ENCODE assay signal across 34 mouse cellular contexts in genomic region chr6:80186791-80187190, GRCm38 (mm10).
"Had no signal": no experiment of that assay in that cellular context is flagged by ENCODE, and none has a peak within 500 bp of the region (broad histone marks: within the 10 kb centered on the region; RNA-seq: fewer than 3 reads in every experiment).

No protein-coding gene starts in this region.

- H3K4me2 ChIP-seq: heart, embryonic 11.5 days; heart, embryonic 12.5 days; heart, embryonic 13.5 days; heart, embryonic 15.5 days; hindbrain, embryonic 12.5 days; hindbrain, embryonic 13.5 days; hindbrain, embryonic 14.5 days; hindbrain, embryonic 15.5 days; intestine, embryonic 15.5 days; kidney, embryonic 15.5 days had no signal

- H3K9ac ChIP-seq: heart, embryonic 12.5 days; heart, embryonic 13.5 days; heart, embryonic 15.5 days; hindbrain, embryonic 12.5 days; hindbrain, embryonic 13.5 days; hindbrain, embryonic 14.5 days; hindbrain, embryonic 15.5 days; intestine, embryonic 15.5 days; kidney, embryonic 15.5 days had no signal

- H3K4me1 ChIP-seq: heart, embryonic 10.5 days; heart, embryonic 12.5 days; heart, embryonic 13.5 days; heart, embryonic 15.5 days; hindbrain, embryonic 15.5 days; intestine, embryonic 15.5 days; kidney, embryonic 15.5 days had no signal

- H3K27me3 ChIP-seq: heart, embryonic 12.5 days; heart, embryonic 13.5 days; heart, embryonic 15.5 days; hindbrain, embryonic 12.5 days; hindbrain, embryonic 13.5 days; hindbrain, embryonic 15.5 days; intestine, embryonic 15.5 days; kidney, embryonic 15.5 days had no signal

- H3K4me3 ChIP-seq: heart, embryonic 10.5 days; heart, embryonic 12.5 days; heart, embryonic 13.5 days; heart, embryonic 15.5 days; hindbrain, embryonic 10.5 days; hindbrain, embryonic 12.5 days; hindbrain, embryonic 13.5 days; hindbrain, embryonic 15.5 days; intestine, embryonic 15.5 days; kidney, embryonic 15.5 days; layer of hippocampus, adult 2 months; left cerebral cortex, adult 2 months had no signal

- H3K36me3 ChIP-seq: heart, embryonic 10.5 days; heart, embryonic 12.5 days; heart, embryonic 13.5 days; heart, embryonic 15.5 days; hindbrain, embryonic 10.5 days; hindbrain, embryonic 12.5 days; hindbrain, embryonic 13.5 days; hindbrain, embryonic 15.5 days; intestine, embryonic 15.5 days; kidney, embryonic 15.5 days had no signal

- H3K27ac ChIP-seq: heart, embryonic 10.5 days; heart, embryonic 13.5 days; heart, embryonic 15.5 days; hindbrain, embryonic 10.5 days; hindbrain, embryonic 12.5 days; hindbrain, embryonic 13.5 days; hindbrain, embryonic 14.5 days; hindbrain, embryonic 15.5 days; hindbrain, postnatal 0 days; intestine, embryonic 15.5 days; kidney, embryonic 15.5 days; layer of hippocampus, adult 2 months; left cerebral cortex, adult 2 months had no signal

- H3K9me3 ChIP-seq: heart, embryonic 10.5 days; heart, embryonic 12.5 days; heart, embryonic 13.5 days; heart, embryonic 15.5 days; hindbrain, embryonic 10.5 days; hindbrain, embryonic 12.5 days; hindbrain, embryonic 13.5 days; hindbrain, embryonic 15.5 days; intestine, embryonic 15.5 days; kidney, embryonic 15.5 days had no signal

- DNase-seq: heart, postnatal 10 days; heart, postnatal 14 days; heart, postnatal 36 days; heart, postnatal 4 days; kidney, adult 11 months; kidney, adult 18-20 months; kidney, adult 2 months; kidney, adult 8-10 months; kidney, adult 9 months; kidney, postnatal 10 days; kidney, postnatal 14 days; kidney, postnatal 25 days; kidney, postnatal 36 days; layer of hippocampus, adult 9-11 months; layer of hippocampus, postnatal 36 days had no signal

- ATAC-seq: hindbrain, embryonic 16.5 days; hindbrain, postnatal 0 days; inflammation-experienced regulatory T-cells, adult 6 months; intestine, embryonic 15.5 days; intestine, embryonic 16.5 days; intestine, postnatal 0 days had no signal
